Mouse (Mus musculus): Measurements from ENCODE around the gene Akirin2.
A peak's percentile ranks its signal among the peaks of the same experiment; 100 is the strongest.
"Not testable (repeated sequence)": the region's sequence is repeated elsewhere in the genome, so short reads cannot be mapped to it uniquely, and the experiment has no call there.

Akirin2 gene

DNA sequence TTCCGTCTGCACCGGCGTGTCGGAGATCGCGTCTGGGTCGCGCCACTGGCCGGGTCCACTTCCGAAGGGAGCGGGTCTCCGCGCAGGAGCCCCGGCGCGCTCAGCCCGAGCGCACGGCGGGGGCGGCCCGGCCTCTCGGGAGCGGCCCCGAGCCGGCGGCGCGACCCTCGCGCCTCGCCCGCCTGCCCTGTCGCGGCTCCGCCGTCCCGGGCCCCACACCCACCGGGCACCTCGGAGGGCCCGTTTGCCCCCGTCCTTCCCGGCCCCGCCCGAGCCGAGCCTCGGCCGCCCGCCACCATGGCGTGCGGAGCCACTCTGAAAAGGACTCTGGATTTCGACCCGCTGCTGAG, at the start of gene Akirin2:
Akirin2 (plus strand) TSS at position 190 of the 350 bp plus-strand sequence.
- no peak for DNase-seq

DNA sequence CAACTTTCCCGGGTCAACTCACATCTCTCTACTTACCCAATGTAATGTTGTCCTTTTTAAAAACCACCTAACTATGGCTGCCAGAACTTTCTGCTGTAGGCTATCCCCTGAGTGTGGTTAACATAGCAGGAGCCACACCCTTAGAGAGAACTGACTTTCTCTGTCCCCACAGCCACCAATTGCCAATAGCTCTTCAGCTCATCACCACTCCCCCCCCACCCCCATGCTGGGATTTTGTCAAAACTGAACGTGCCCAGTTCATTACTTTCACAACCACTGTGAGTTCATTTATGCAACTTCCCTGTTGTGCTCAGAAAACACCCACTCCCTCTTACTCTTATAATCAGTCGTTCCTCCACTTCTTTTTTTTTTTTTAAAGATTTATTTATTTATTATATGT, 40.4 kb upstream of the Akirin2 start:
- DNase-seq, result no peak

DNA sequence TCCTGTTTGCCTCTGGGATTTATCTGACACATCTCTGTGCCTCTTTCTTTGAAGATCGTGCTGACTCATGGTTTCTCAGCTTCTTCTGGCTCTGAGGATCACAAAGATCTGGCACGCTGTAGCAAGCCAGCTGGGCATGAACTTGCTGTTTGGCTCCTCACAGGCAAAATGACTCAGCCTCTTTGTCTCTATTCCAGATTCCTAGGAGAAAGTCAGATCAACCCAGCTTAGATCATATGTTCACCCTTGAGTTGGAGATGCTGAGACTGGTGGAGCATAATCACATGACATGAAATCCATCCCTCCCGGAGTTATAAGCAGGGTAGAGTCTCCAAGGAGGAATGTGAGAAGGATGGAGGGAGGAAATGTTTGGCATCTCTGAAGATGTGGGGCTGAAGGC, 27.9 kb upstream of the Akirin2 start:
- peak; percentile 82 for DNase-seq

DNA sequence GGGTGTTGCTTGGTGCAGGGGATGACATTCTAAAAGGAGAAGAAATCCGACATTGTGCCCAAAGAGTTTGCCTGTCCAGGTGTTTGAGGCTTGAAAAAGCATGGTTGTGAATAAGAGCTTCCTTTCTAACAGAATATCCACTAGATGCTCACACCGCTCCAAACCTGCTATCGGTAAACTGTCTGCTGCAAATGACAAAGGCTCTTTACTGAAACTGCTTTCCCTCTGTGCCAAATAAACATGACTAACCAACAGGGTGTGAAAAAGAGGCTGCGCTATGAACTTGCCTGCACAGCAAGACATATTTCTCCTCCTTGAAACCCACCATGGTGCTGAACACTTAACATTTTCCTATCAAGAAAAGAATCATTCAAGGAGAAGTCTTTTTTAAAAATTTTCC, 27.2 kb upstream of the Akirin2 start:
- DNase-seq, result peak; percentile 32

DNA sequence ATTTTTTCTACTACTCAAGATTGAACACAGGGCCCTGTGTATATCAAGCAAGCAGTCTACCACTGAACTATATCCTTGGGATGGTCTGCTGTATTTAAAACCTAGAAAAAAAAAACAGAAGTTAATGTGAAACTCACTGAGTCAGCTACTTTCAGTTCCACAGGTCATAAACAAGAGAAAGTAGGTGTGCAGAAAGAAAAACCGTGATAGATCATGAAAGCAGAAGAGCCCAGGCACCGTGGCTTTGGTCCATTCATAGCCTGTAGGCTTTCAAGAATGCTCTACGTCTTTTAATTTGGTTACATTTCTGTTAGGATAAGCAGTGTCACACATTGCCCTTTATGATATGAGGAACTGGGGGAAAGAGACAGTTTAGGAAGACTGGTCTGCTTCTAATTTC, 24.0 kb upstream of the Akirin2 start:
- DNase-seq, result no peak

DNA sequence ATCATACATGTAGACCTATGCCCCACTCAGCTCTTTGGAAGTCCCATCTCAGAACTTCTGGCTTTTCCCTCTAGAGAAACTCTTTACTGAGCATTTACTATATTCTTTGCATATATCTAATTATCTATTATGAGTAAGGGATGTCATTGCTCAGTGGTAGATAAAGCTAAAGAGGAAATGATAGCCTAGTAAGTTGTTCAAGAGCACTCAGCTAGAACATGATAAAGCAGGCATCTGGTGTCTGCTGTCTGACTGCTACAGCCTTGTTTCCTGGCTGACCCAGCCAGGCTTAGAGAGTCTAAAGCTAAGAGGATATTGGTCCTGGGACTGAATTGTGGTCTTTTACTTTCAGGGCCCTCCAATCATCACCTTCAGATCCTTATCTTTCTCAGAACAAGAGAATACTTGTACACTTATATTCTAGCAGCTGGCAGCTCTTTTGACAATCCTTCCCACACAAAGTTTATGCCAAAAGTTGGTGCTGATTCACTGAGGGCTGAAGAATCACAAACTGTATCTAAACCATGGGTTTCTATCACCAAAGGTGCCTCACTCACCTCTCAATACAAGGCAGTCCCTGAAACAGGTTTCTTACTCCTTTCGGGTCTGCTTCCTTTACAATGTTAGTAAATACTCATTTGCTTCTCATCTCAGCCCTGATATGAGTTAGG, 22.2 kb upstream of the Akirin2 start:
- no peak for DNase-seq

DNA sequence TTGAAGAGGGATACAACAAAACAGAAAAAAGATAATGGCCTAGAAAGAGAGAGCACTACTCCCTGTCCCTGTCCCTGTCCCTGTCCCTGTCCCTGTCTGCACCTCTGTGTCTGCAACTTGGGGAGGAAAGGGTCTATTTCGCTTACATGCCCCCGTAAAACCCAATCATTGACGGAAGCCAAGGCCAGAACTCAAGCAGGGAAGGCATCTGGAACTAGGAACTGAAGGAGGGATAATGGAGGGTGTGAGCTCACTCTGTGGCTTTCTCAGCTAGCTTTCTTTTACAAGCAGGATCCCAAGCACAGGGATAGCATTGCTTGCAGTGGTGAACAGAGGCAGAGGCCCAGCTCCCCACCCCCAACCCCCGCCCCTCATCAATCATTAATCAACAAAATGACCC, 21.4 kb upstream of the Akirin2 start:
- no peak for DNase-seq

DNA sequence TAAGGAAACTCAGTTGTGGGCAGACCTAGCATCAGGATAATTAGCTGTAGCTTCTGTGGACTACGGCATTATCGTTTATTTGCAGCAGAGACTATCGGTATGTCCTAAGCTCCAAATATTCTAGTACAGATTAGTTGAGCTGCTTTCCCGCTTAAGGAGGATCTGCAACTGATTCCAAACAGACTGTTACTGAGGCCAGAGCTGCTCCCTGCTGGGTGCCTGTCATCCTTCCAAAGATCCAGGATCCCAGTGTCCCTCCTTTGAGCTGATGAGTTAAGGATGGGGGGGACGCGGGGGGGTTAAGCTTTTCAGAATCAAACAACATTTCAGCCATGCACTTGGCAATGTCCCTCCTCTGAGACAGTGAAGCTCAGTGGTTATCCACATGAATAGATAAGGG, 20.8 kb upstream of the Akirin2 start:
- peak; percentile 81 for DNase-seq

DNA sequence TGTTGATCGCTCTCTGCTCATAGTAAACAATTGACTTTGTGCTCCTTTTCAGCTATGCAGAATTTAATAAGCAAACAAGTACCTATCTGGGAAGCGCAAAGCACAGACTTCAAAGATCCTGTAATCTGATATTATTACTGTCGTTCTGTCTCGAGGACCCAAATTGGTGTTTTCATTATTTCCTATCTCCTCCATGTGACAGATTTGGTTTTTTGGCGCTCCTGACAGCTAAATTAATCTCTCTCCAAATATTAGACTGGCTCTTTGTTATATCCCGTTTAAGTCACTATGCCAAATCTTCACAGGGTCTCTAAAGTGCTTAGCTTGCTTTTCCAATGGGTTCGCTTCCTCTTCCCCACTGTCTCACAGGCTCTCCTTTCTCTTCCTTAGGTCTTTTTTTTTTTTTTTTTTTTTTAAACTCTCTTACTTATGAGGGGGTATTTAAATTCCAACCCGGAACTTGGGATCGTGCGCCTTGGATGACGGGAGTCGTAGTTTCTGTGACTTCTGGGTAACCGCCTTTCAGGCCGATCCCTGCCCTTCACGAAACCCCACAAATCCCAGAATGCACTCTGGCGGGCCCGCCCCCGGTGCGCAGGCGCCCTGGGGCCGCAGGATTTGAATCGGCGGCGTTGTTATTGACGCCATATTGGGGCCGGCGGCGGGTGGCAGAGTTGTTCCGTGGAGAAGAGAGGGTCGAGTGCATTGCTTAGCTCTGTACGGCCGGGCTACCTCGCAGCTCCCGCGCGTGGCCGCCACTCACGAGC, 573 bp upstream of the Akirin2 start:
- DNase-seq, result peak; percentile 95

DNA sequence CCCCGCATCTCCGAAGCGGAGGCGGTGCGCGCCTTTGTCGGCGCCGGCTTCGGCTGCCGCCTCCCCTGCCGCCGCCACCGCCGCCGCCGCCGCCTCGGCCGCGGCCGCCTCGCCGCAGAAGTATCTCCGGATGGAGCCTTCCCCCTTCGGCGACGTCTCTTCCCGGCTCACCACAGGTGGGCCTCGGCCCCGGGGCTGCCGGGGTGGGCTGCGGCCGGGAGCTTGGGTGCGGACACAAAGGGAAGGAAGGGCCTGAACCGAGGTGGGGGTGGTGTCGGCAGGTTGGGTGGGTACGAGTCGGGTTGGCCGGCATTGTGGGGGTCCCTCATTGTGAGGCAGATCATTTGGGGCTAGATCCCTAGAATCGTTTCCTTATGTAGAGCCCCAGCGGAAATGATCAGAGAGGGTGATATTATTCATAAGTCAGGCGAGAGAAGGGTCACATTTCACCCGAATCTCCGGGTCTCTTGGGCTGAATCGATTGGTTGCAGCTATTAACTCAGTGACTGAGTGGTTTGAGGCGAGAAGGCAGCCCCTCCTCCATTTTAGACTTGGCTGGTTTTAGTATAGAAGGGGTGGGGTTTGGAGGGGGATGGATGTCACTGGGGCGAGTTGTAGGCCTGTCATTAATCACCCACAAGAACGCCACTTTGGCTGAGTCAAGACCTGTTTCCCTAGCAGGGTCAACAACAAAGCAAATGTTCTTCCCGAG, 517 bp downstream of the Akirin2 start:
- peak; percentile 50 for DNase-seq

DNA sequence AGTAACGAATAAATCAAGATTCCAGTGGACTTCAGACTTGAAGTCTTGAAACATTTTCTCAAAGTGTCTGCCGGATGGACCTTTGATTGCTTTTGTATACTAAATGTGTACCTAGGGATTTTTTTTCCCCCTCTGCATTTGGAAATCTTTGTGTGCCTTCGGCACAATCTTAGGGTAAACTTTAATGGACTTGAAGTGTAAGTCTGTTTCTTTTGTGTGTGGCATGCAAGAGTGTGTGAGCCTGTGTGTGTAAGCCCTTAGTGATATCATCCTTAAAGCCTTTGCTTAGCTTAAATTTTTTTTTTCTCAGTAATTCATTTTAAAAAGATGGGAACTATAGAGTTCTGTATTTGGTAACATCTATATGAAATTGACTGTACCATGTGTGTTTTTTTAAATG, 1.2 kb downstream of the Akirin2 start:
- DNase-seq, result no peak

DNA sequence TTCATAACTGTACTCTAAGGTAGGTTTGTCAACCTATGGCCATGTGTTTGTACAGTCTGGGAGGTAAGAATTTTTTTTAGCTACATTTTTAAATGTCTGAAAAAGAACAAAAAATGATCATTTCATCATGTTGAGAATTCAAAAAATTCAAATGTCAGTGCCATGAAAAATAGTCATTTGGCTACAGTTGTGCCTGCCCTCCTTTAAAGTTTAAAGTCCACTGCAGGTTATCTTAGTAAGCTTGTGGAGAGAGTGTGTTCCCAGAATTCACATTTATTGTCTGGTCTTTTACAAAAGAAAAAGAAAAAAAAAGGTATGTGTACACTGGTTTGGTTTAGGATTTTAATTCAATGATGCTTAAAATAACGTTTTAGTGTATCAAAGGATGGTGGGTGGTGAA, 3.9 kb downstream of the Akirin2 start:
- no peak for DNase-seq

DNA sequence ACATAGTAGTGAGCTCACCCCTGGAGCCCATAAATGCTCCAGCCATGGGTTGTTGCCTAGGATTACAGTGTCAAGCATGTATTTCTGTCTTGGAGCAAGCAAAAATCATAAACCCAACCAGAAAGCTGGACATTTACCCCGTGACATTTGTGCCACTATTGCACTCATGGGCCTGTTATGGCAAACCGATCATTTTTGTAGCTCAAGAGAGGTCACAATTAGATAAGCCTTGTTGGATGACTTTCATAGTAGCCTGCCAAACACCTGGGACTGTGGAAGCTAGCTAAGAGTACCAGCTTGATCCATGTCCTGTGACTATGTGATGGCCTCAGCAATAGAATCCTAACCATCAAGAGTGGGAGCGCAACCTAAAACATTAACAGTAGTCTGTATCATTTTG, 4.9 kb downstream of the Akirin2 start:
- no peak for DNase-seq

DNA sequence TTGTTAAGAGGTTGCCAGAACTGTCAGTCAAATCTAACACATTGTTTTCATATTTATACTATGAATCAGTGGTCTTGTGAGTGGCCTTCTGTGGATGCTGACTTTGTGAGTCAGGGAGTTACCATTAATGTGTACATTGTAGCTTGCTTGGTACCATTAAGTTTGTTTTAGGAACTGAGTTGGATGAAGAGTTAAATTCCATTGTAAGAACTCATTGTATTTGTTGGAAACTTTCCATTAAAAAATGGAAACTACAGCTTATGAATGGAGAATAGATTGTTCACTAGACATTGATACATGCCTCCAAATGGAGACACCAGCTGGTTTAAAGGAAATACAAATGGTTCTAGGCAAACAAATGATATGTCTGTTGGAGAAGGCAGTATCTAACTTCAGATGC, 5.4 kb downstream of the Akirin2 start:
- no peak for DNase-seq

DNA sequence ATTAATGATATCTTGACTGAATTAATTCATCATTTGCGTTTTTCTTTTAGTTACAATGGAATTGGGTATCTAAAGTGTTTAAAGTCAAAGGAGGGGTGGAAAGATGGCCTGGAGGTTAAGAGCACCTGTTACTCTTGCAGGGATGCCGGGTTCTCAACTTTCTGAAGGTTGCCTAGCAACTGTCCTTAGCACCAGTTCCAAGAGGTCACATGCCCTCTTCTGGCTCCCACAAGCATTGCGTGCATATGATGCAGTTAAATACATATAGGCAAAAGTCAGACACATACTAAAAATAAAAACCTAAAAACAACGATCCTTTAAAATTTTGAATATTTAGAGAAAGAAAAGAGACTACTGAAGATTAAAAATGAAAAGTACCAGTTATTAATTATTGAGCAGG, 10.2 kb downstream of the Akirin2 start:
- no peak for DNase-seq

DNA sequence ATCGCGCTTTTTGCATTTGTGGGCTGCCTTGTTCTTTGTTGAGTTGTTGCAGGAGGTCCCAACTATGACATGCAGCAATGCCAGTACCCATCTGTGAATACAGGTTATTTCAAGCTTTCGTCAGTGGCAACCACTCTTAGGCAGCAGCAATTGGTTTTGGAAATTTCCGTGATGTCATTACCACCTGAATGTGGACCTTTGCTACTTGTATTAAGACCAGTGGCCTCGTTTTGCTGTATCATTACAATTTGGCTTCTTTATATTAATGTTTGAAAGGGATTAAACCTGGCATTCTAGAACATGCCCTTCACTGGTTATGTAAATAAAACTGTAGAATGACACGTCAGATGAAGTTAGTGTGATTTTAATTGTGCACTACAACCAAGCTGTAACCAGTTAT, 15.5 kb downstream of the Akirin2 start:
- DNase-seq, result no peak

DNA sequence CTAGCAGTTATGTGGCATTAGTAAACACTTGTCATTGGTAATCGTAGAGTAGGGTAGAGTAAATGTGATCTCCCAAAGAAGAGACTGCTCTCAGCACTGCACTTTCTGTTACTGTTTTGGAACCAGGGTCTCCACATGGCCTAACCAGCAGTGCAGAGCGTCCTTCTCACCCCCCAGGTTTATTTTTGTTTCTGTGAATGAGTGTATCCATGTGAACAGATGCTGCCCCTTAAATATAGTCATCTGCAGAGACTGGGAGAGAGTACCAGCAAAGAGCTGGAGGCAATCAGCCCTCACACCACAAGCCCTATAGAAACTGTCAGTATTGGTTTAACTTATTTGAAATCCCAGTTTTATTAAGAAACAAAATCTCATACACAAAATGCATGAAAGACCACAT, 22.1 kb downstream of the Akirin2 start:
- no peak for DNase-seq

DNA sequence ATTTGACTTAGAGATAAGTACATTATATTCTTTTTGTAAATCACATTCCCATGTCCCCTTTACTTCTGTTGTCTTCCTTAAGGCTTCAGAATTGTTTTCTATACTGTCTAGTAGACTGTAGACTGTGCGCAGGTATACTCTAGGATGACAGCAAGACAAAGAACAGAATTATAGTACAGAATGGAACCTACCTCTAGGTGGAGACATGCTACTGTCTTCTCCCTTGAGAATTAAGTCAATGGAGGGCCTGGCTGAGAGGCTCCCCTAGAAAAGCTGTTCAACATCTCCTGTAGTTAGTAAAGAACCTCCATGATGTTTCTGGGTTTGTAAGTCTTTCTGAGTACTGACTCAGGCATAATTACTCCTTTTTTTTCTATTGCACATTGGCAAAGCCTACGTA, 26.3 kb downstream of the Akirin2 start:
- DNase-seq, result no peak

DNA sequence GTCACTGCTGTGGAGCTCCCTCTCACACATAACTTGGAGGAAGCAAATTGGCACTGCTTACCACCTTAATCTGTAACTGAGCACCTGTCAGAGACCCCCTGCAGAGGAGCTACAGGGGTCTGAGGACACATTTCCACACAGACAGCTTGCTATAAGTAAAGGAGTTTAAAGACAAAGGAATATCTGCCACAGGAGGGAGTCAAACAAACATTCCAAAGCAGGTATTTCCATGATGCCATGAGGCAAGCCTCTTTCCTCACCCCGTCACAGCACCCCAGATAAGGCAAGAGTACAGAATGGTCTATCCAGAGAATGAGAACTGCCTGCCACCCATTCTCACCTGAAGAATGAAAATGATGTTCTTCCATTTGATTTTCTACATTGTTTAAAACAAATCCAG, 28.5 kb downstream of the Akirin2 start:
- no peak for DNase-seq

DNA sequence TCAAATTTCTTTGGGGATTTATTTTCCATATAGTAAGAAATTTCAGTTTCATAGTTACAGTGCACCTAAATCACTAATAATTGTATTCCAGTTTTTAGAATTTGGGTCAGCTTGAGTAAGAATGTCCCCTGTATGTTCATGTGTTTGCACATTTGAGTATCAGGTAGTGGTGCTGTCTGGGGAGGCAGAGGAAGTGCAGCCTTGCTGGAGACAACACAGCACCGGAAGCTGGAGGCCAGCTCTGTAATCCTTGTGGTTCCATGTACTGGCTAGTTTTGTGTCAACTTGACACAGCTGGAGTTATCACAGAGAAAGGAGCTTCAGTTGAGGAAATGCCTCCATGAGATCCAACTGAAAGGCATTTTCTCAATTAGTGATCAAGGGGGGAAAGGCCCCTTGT, 30.8 kb downstream of the Akirin2 start:
- DNase-seq, result not testable (repeated sequence)

DNA sequence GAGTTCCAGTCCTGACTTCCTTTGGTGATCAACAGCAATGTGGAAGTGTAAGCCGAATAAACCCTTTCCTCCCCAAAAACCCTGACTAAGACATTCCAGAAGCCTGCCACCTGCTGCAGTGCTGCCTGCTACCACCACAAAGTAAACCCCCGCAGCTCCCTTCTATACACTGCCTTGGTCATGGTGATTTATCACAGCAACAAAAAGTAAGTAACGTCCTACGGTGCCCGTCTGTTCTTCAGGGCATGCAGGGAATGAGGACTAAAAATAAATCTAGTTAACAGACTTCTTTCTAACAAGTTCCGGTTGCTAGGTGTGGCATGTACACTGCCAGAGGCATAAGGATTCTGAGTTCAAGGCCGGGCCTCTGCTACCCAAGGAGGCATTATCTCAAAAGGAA, 31.3 kb downstream of the Akirin2 start:
- no peak for DNase-seq

DNA sequence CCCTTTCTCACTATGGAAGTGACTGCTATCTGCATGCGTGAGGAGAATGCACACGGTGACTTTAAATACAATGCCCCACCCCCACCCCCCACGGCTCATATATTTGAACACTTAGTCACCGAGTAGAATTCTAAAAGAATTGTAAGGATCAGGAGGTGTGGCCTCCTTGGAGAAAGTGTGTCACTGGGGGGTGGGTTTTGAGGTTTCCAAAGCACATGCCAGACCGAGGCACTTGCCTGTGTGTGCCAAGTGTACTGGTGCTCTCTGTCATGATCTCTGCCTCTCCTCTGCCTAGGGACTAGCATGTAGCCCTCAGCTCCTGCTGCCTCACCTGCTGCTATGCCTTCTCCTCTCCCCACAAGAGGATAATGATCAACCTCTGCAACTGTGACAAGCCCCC, 31.7 kb downstream of the Akirin2 start:
- DNase-seq, result no peak

DNA sequence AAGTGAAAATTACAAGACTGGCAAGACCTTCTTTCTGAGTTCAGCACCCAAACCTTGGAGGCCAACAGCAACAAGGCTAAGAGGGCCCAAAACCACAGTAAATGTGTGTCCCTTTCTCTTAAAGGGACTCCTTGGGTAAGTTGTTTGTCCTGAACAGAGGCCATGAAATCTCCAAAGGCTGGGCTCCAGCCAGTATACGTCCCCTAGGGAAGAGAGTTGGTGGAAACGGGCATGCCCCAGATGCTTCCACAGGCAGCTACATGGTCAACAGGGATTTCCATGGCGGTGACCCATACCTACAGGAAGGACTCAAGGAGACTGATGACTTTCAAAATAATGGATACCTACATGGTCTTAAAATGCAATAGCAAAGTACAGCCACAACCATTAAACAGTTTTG, 32.7 kb downstream of the Akirin2 start:
- no peak for DNase-seq

DNA sequence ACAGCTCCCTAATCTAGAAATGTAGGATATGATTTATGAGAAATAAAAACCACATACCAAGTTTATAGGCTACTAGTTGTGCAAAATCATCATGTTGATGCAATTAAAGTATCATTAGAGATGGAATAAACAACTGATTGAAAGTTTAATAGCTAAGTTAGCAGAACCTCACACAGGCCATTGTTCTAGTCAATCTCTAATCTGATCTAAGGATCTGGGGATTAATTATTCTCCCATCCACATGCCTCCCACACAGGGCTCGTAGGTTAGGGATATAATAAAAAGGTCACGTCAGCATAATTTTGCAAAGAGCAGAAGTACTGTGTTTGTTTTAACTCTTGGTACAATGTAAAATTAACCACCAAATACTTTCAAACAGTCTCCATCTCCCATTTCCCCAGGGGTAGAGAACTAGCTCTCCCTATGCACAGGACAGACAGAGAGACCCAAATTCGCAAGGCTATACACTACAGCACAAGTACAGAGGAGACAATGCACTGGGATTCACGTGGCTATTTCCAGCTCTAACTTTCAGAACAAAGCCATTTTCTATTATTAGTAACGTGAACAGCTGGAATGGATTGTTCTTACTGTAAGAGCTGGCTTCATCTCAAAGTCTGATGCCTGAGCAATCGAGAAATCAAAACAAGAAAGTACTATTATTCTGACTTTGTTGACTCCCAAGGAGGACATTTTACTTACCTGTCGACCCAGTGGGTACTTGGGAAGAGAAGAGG, 34.3 kb downstream of the Akirin2 start:
- DNase-seq, result no peak
